ENCODE assay signal across 19 mouse cellular contexts in genomic region chr4:88998286-88998685, GRCm38 (mm10).
"Had no signal": no experiment of that assay in that cellular context is flagged by ENCODE, and none has a peak within 500 bp of the region (broad histone marks: within the 10 kb centered on the region; RNA-seq: fewer than 3 reads in every experiment).

No protein-coding gene starts in this region.

- H3K4me2 ChIP-seq: limb, embryonic 13.5 days; liver, embryonic 12.5 days; liver, embryonic 15.5 days; midbrain, embryonic 11.5 days; neural tube, embryonic 12.5 days; neural tube, embryonic 15.5 days; stomach, embryonic 15.5 days had no signal

- H3K36me3 ChIP-seq: limb, embryonic 10.5 days; limb, embryonic 13.5 days; liver, embryonic 12.5 days; liver, embryonic 15.5 days; neural tube, embryonic 12.5 days; neural tube, embryonic 15.5 days; stomach, embryonic 15.5 days had no signal

- H3K4me1 ChIP-seq: limb, embryonic 10.5 days; limb, embryonic 13.5 days; liver, embryonic 12.5 days; liver, embryonic 15.5 days; neural tube, embryonic 12.5 days; neural tube, embryonic 15.5 days; stomach, embryonic 15.5 days had no signal

- H3K9me3 ChIP-seq: limb, embryonic 10.5 days; limb, embryonic 13.5 days; liver, embryonic 12.5 days; liver, embryonic 15.5 days; neural tube, embryonic 12.5 days; neural tube, embryonic 15.5 days; stomach, embryonic 15.5 days had no signal

- H3K27ac ChIP-seq: kidney, postnatal 0 days; limb, embryonic 10.5 days; limb, embryonic 13.5 days; liver, embryonic 12.5 days; liver, embryonic 15.5 days; neural tube, embryonic 12.5 days; neural tube, embryonic 15.5 days; stomach, embryonic 15.5 days had no signal

- H3K9ac ChIP-seq: limb, embryonic 13.5 days; liver, embryonic 12.5 days; liver, embryonic 15.5 days; neural tube, embryonic 12.5 days; neural tube, embryonic 15.5 days; stomach, embryonic 15.5 days had no signal

- H3K4me3 ChIP-seq: limb, embryonic 10.5 days; limb, embryonic 13.5 days; liver, embryonic 12.5 days; liver, embryonic 15.5 days; neural tube, embryonic 12.5 days; neural tube, embryonic 15.5 days; stomach, embryonic 15.5 days had no signal

- H3K27me3 ChIP-seq: limb, embryonic 13.5 days; liver, embryonic 12.5 days; liver, embryonic 15.5 days; neural tube, embryonic 12.5 days; neural tube, embryonic 15.5 days; stomach, embryonic 15.5 days had no signal

- DNase-seq: kidney, adult 2 months; kidney, postnatal 25 days; liver; lung, adult 2 months; lung, postnatal 14 days; lung, postnatal 4 days; midbrain, embryonic 14.5 days; spleen, adult 18-20 months; thymus, postnatal 4 days had no signal

- ATAC-seq: intestine, postnatal 0 days; liver, embryonic 12.5 days had no signal
